Mouse (Mus musculus): ENCODE data around the gene Olfr1131. TPM values are rescaled to one million over a fixed set of nuclear protein-coding genes. Genes with fewer than 3 reads are reported as not detected.

Olfr1131 gene
- total RNA-seq (2023) = not detected

GRCm38 (mm10) chr2:87626804-87627203 is at the start of gene Olfr1131:
TSS of gene Olfr1131 (plus strand) at chr2:87627104.

GRCm38 (mm10) chr2:87605912-87606311 is 21.0 kb upstream of the Olfr1131 start, which contains the start of gene Olfr1130:
TSS of gene Olfr1130 (plus strand) at chr2:87606212.

GRCm38 (mm10) chr2:87637435-87637834 is 10.5 kb downstream of the Olfr1131 start, which contains the start of gene Olfr1132:
TSS of gene Olfr1132 (minus strand) at chr2:87637535.

GRCm38 (mm10) chr2:87647274-87647673 is 20.4 kb downstream of the Olfr1131 start, which contains the start of gene Olfr1133:
TSS of gene Olfr1133 (minus strand) at chr2:87647374.

GRCm38 (mm10) chr2:87658360-87658759 is 31.5 kb downstream of the Olfr1131 start, which contains the start of gene Olfr1134:
TSS of gene Olfr1134 (minus strand) at chr2:87658460.

GRCm38 (mm10) chr2:87673564-87673963 is 46.7 kb downstream of the Olfr1131 start, which contains the start of gene Olfr1135:
TSS of gene Olfr1135 (minus strand) at chr2:87673664.

Other genes with a start within 250 kb of the Olfr1131 start
- 0.38 TPM for gene Olfr1122, start 241.3 kb upstream of the Olfr1131 start, total RNA-seq (2023)
- not detected for gene Olfr1123, start 210.5 kb upstream of the Olfr1131 start, total RNA-seq (2023)
- not detected for gene Olfr1124, start 196.8 kb upstream of the Olfr1131 start, total RNA-seq (2023)
- not detected for gene Olfr1126, start 173.1 kb upstream of the Olfr1131 start, total RNA-seq (2023)
- not detected for gene Pramel7, start 130.0 kb upstream of the Olfr1131 start, total RNA-seq (2023)
- not detected for gene Pramel6, start 120.5 kb upstream of the Olfr1131 start, total RNA-seq (2023)
- gene Olfr153, start 95.3 kb upstream of the Olfr1131 start, total RNA-seq (2023) = not detected
- gene Olfr1128, start 81.6 kb upstream of the Olfr1131 start, total RNA-seq (2023) = not detected
- not detected for gene Olfr1129, start 53.2 kb upstream of the Olfr1131 start, total RNA-seq (2023)
- not detected for gene Olfr1130, start 20.9 kb upstream of the Olfr1131 start, total RNA-seq (2023)
- not detected for gene Olfr1132, start 10.4 kb downstream of the Olfr1131 start, total RNA-seq (2023)
- not detected for gene Olfr1133, start 20.3 kb downstream of the Olfr1131 start, total RNA-seq (2023)
- not detected for gene Olfr1134, start 31.4 kb downstream of the Olfr1131 start, total RNA-seq (2023)
- gene Olfr1135, start 46.6 kb downstream of the Olfr1131 start, total RNA-seq (2023) = not detected
- not detected for gene Olfr1136, start 66.8 kb downstream of the Olfr1131 start, total RNA-seq (2023)
- not detected for gene Olfr1137, start 86.1 kb downstream of the Olfr1131 start, total RNA-seq (2023)
- gene Olfr1138, start 112.9 kb downstream of the Olfr1131 start, total RNA-seq (2023) = not detected
- gene Olfr1140, start 116.6 kb downstream of the Olfr1131 start, total RNA-seq (2023) = not detected
- not detected for gene Olfr1141, start 126.9 kb downstream of the Olfr1131 start, total RNA-seq (2023)
- gene Olfr152, start 152.4 kb downstream of the Olfr1131 start, total RNA-seq (2023) = not detected
- gene Olfr1143, start 173.5 kb downstream of the Olfr1131 start, total RNA-seq (2023) = not detected
- not detected for gene Olfr1145, start 182.7 kb downstream of the Olfr1131 start, total RNA-seq (2023)
- not detected for gene Olfr1148, start 203.4 kb downstream of the Olfr1131 start, total RNA-seq (2023)
- gene Olfr1150-ps1, start 216.9 kb downstream of the Olfr1131 start, total RNA-seq (2023) = not detected
- not detected for gene Olfr1151, start 228.8 kb downstream of the Olfr1131 start, total RNA-seq (2023)
- not detected for gene Olfr1152, start 239.4 kb downstream of the Olfr1131 start, total RNA-seq (2023)